Mouse (Mus musculus): Measurements from ENCODE around the gene Phactr3. TPM values are rescaled to one million over a fixed set of nuclear protein-coding genes. Genes with fewer than 3 reads are reported as not detected.
A peak's percentile ranks its signal among the peaks of the same experiment; 100 is the strongest.

The Phactr3 gene
- polyA plus RNA-seq, 2 experiments: 0.02 to 0.13 TPM

GRCm38 (mm10) chr2:178324410-178324809 lies 205.6 kb downstream of the Phactr3 start:
- no peak overlapping the region for H3K4me3 ChIP-seq (ENCODE audit: insufficient read depth in 1 of 2, low read depth in 2 of 2, low read length in 2 of 2)
- no peak overlapping the region for H3K4me2 ChIP-seq (ENCODE audit: low read depth)
- no peaks in the 10 kb centered on the region for H3K36me3 ChIP-seq (replicated peaks; ENCODE audit: control insufficient read depth, insufficient read depth, low read depth)
- whole genome bisulfite sequencing (ENCODE audit: insufficient replicate concordance): 63% methylated on average over 3 of the region's 3 CpGs
- H3K4me1 ChIP-seq (replicated peaks; ENCODE audit: control insufficient read depth in 2 of 2, insufficient read depth in 2 of 2, low read length in 1 of 2): no peaks in the 10 kb centered on the region
- H3K27ac ChIP-seq: no peak overlapping the region
- no peak overlapping the region for H3K9ac ChIP-seq (replicated peaks)
- TF ChIP-seq CTCF (IDR thresholded peaks at IDR 0.05; ENCODE audit: low read depth): no peak
- no peak for TF ChIP-seq EP300 (IDR thresholded peaks at IDR 0.05; ENCODE audit: low read depth)
- ATAC-seq (ENCODE audit: insufficient read depth) (no peak), DNase-seq (ENCODE audit: low read depth in 3 of 3, low spot score in 3 of 3) (no peak)
- no peaks in the 10 kb centered on the region for H3K9me3 ChIP-seq (ENCODE audit: control insufficient read depth, low read length)
- H3K27me3 ChIP-seq (ENCODE audit: control insufficient read depth, insufficient read depth, low read length): no peaks in the 10 kb centered on the region

- Histone ChIP-seq H3K4me3 (ENCODE audit: insufficient read depth in 1 of 2, low read depth in 2 of 2, low read length in 2 of 2) (no peak overlapping the region), H3K9ac (replicated peaks) (no peak overlapping the region), H3K36me3 (replicated peaks; ENCODE audit: control insufficient read depth, insufficient read depth, low read depth) (no peaks in the 10 kb centered on the region), H3K4me2 (ENCODE audit: low read depth) (no peak overlapping the region), H3K4me1 (replicated peaks; ENCODE audit: control insufficient read depth in 2 of 2, insufficient read depth in 2 of 2, low read length in 1 of 2) (no peaks in the 10 kb centered on the region), H3K9me3 (ENCODE audit: control insufficient read depth, low read length) (no peaks in the 10 kb centered on the region), H3K27ac (no peak overlapping the region), H3K27me3 (ENCODE audit: control insufficient read depth, insufficient read depth, low read length) (no peaks in the 10 kb centered on the region)
- DNase-seq (ENCODE audit: low read depth in 3 of 3, low spot score in 3 of 3) (no peak), ATAC-seq (ENCODE audit: insufficient read depth) (no peak)
- TF ChIP-seq EP300 (IDR thresholded peaks at IDR 0.05; ENCODE audit: low read depth) (no peak), CTCF (IDR thresholded peaks at IDR 0.05; ENCODE audit: low read depth) (no peak)
- 48% methylated on average over 4 of the region's 4 CpGs for WGBS (ENCODE audit: insufficient replicate concordance)
Measured at GRCm38 (mm10) chr2:178324818-178325217, 206.0 kb downstream of the Phactr3 start.

- Histone ChIP-seq H3K9ac (replicated peaks) (no peak overlapping the region), H3K27ac (no peak overlapping the region), H3K36me3 (replicated peaks; ENCODE audit: control insufficient read depth, insufficient read depth, low read depth) (no peaks in the 10 kb centered on the region), H3K4me1 (replicated peaks; ENCODE audit: control insufficient read depth in 2 of 2, insufficient read depth in 2 of 2, low read length in 1 of 2) (no peaks in the 10 kb centered on the region), H3K4me3 (ENCODE audit: insufficient read depth in 1 of 2, low read depth in 2 of 2, low read length in 2 of 2) (no peak overlapping the region), H3K27me3 (ENCODE audit: control insufficient read depth, insufficient read depth, low read length) (no peaks in the 10 kb centered on the region), H3K9me3 (ENCODE audit: control insufficient read depth, low read length) (no peaks in the 10 kb centered on the region), H3K4me2 (ENCODE audit: low read depth) (no peak overlapping the region)
- 74% methylated on average over 10 of the region's 10 CpGs for WGBS (ENCODE audit: insufficient replicate concordance)
- ATAC-seq (ENCODE audit: insufficient read depth) (no peak), DNase-seq (ENCODE audit: low read depth in 3 of 3, low spot score in 3 of 3) (no peak)
- TF ChIP-seq EP300 (IDR thresholded peaks at IDR 0.05; ENCODE audit: low read depth) (no peak), CTCF (IDR thresholded peaks at IDR 0.05; ENCODE audit: low read depth) (no peak)
Measured at GRCm38 (mm10) chr2:178326067-178326466, 207.3 kb downstream of the Phactr3 start.

- Histone ChIP-seq H3K4me1 (replicated peaks; ENCODE audit: control insufficient read depth in 2 of 2, insufficient read depth in 2 of 2, low read length in 1 of 2) (no peaks in the 10 kb centered on the region), H3K27me3 (ENCODE audit: control insufficient read depth, insufficient read depth, low read length) (no peaks in the 10 kb centered on the region), H3K9ac (replicated peaks) (no peak overlapping the region), H3K36me3 (replicated peaks; ENCODE audit: control insufficient read depth, insufficient read depth, low read depth) (no peaks in the 10 kb centered on the region), H3K27ac (no peak overlapping the region), H3K9me3 (ENCODE audit: control insufficient read depth, low read length) (no peaks in the 10 kb centered on the region), H3K4me3 (ENCODE audit: insufficient read depth in 1 of 2, low read depth in 2 of 2, low read length in 2 of 2) (no peak overlapping the region), H3K4me2 (ENCODE audit: low read depth) (no peak overlapping the region)
- WGBS (ENCODE audit: insufficient replicate concordance): 21% methylated on average over 5 of the region's 5 CpGs
- ATAC-seq (ENCODE audit: insufficient read depth): no peak
- TF ChIP-seq EP300 (IDR thresholded peaks at IDR 0.05; ENCODE audit: low read depth): no peak
- TF ChIP-seq CTCF (IDR thresholded peaks at IDR 0.05; ENCODE audit: low read depth): no peak
- no peak for DNase-seq (ENCODE audit: low read depth in 3 of 3, low spot score in 3 of 3)
Measured at GRCm38 (mm10) chr2:178326750-178327465, 208.1 kb downstream of the Phactr3 start.

- WGBS (ENCODE audit: insufficient replicate concordance): 14% methylated on average over 12 of the region's 12 CpGs
- Histone ChIP-seq H3K4me3 (ENCODE audit: insufficient read depth in 1 of 2, low read depth in 2 of 2, low read length in 2 of 2) (no peak overlapping the region), H3K4me1 (replicated peaks; ENCODE audit: control insufficient read depth in 2 of 2, insufficient read depth in 2 of 2, low read length in 1 of 2) (no peaks in the 10 kb centered on the region), H3K4me2 (ENCODE audit: low read depth) (no peak overlapping the region), H3K36me3 (replicated peaks; ENCODE audit: control insufficient read depth, insufficient read depth, low read depth) (no peaks in the 10 kb centered on the region), H3K27me3 (ENCODE audit: control insufficient read depth, insufficient read depth, low read length) (no peaks in the 10 kb centered on the region), H3K9me3 (ENCODE audit: control insufficient read depth, low read length) (no peaks in the 10 kb centered on the region), H3K27ac (no peak overlapping the region), H3K9ac (replicated peaks) (no peak overlapping the region)
- DNase-seq (ENCODE audit: low read depth in 3 of 3, low spot score in 3 of 3) (no peak), ATAC-seq (ENCODE audit: insufficient read depth) (peak; percentile 56)
- TF ChIP-seq EP300 (IDR thresholded peaks at IDR 0.05; ENCODE audit: low read depth) (no peak), CTCF (IDR thresholded peaks at IDR 0.05; ENCODE audit: low read depth) (no peak)
Measured at GRCm38 (mm10) chr2:178327466-178328040, 208.8 kb downstream of the Phactr3 start.

Data from liver, embryonic 14.5 days (tissue).